In the genomic region with DNA sequence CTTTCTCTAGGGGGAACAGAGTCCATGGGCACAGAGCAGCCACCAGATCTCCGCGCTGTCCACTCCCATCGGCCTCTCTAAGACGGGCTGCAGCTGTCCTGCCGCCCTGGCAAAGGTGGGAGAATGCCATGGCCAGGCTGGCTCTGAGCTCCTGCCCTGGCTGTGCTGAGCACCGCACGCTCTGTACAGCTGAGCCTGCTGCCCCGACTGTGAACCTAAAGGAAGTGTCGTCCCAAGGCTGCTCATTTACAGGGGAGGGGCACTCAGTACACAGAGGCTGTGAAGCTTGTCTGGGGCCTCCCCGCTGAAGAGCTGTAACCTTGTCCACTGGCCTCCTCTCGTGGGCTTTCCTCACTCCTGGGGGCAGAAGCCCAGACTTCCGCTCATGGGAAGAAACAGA, we compare ENCODE assay signal across 16 mouse cellular contexts. TPM values are rescaled to one million over a fixed set of nuclear protein-coding genes. Genes with fewer than 3 reads are reported as not detected.
A peak's percentile ranks its signal among the peaks of the same experiment; 100 is the strongest.
DNase-seq lines count a peak whose midpoint lies in the region; ATAC-seq and TF ChIP-seq lines count a peak whose summit lies in the region.
"Had no signal": no experiment of that assay in that cellular context is flagged by ENCODE, and none has a peak within 500 bp of the region (broad histone marks: within the 10 kb centered on the region; RNA-seq: fewer than 3 reads in every experiment).

No protein-coding gene starts in this region.

- peak; percentile 44; the same call in 1 of the 2 replicates for ATAC-seq in hindbrain, postnatal 0 days
- no peak for ATAC-seq in hindbrain, embryonic 12.5 days (ENCODE audit: low FRiP score)
- ATAC-seq in embryonic facial prominence, embryonic 11.5 days (replicated peaks; ENCODE audit: insufficient number of reproducible peaks, low FRiP score, low TSS enrichment, low read depth), result peak; percentile 46; the same call in 1 of the 2 replicates
- ATAC-seq in limb, embryonic 12.5 days (ENCODE audit: insufficient number of reproducible peaks, insufficient read depth, low FRiP score, low TSS enrichment, low read depth), result 0 out of 2 replicates have a peak, but pooled peaks have one; percentile 5
- no peak for ATAC-seq in liver, embryonic 11.5 days (replicated peaks; ENCODE audit: low FRiP score)
- ATAC-seq: forebrain, embryonic 14.5 days; liver, postnatal 0 days; midbrain, embryonic 13.5 days had no signal

- H3K27me3 ChIP-seq in hindbrain, postnatal 0 days (ENCODE audit: insufficient read depth, low read length), result no peaks in the 10 kb centered on the region
- H3K27me3 ChIP-seq in hindbrain, embryonic 12.5 days, result no peaks in the 10 kb centered on the region
- no peaks in the 10 kb centered on the region for H3K27me3 ChIP-seq in embryonic facial prominence, embryonic 11.5 days (ENCODE audit: control insufficient read depth, insufficient read depth, low read length)
- H3K27me3 ChIP-seq in limb, embryonic 12.5 days, result no peaks in the 10 kb centered on the region; the same call in 1 of the 2 replicates
- peaks cover 18% of the 10 kb centered on the region for H3K27me3 ChIP-seq in liver, embryonic 11.5 days (replicated peaks; ENCODE audit: control insufficient read depth, insufficient read depth, low read length)
- H3K27me3 ChIP-seq: midbrain, embryonic 13.5 days had no signal

- intact Hi-C loops in gastrocnemius, postnatal 14 days (cut with DNase I; ENCODE audit: low total_unique reads), result loop anchor here (5.0 kb wide), 1 partner anchor 43 kb away; no protein-coding TSS in a partner anchor

- DNase-seq in gastrocnemius, postnatal 14 days, result peak; percentile 58
- DNase-seq in gastrocnemius, adult 18-20 months (ENCODE audit: low spot score), result no peak
- no peak for DNase-seq in hindbrain, postnatal 0 days (ENCODE audit: low spot score)
- DNase-seq in embryonic facial prominence, embryonic 11.5 days (ENCODE audit: low spot score), result no peak
- DNase-seq in liver, embryonic 11.5 days (ENCODE audit: low spot score), result no peak
- DNase-seq in cerebellum, adult 8-10 months, result no peak
- DNase-seq: cerebellum, adult 11 months; embryo, embryonic 11 days; liver, postnatal 0 days had no signal

- no peaks in the 10 kb centered on the region for H3K36me3 ChIP-seq in hindbrain, postnatal 0 days (ENCODE audit: insufficient read depth, low read length)
- H3K36me3 ChIP-seq in hindbrain, embryonic 12.5 days, result no peaks in the 10 kb centered on the region
- no peaks in the 10 kb centered on the region for H3K36me3 ChIP-seq in embryonic facial prominence, embryonic 11.5 days (replicated peaks; ENCODE audit: control insufficient read depth, insufficient read depth, low read depth, low read length)
- H3K36me3 ChIP-seq in limb, embryonic 12.5 days, result no peaks in the 10 kb centered on the region
- no peaks in the 10 kb centered on the region for H3K36me3 ChIP-seq in liver, embryonic 11.5 days (ENCODE audit: control insufficient read depth, insufficient read depth, low read length)
- H3K36me3 ChIP-seq: G1E; midbrain, embryonic 13.5 days; neural tube, embryonic 12.5 days had no signal

- H3K9ac ChIP-seq in hindbrain, postnatal 0 days (replicated peaks; ENCODE audit: low read length), result no peak overlapping the region
- no peak overlapping the region; the same call in 1 of the 2 replicates for H3K9ac ChIP-seq in hindbrain, embryonic 12.5 days
- H3K9ac ChIP-seq in embryonic facial prominence, embryonic 11.5 days (replicated peaks; ENCODE audit: low read length), result no peak overlapping the region
- no peak overlapping the region for H3K9ac ChIP-seq in limb, embryonic 12.5 days (replicated peaks)
- no peak overlapping the region for H3K9ac ChIP-seq in liver, embryonic 11.5 days (ENCODE audit: low read depth, low read length)
- H3K9ac ChIP-seq: liver, postnatal 0 days; midbrain, embryonic 13.5 days; neural tube, embryonic 12.5 days had no signal

- H3K27ac ChIP-seq in hindbrain, postnatal 0 days, result no peak overlapping the region
- H3K27ac ChIP-seq in hindbrain, embryonic 12.5 days, result no peak overlapping the region
- H3K27ac ChIP-seq in embryonic facial prominence, embryonic 11.5 days (replicated peaks; ENCODE audit: low read depth, low read length), result no peak overlapping the region
- H3K27ac ChIP-seq in limb, embryonic 12.5 days, result 0 out of 2 replicates have a peak overlapping the region, but pooled peaks have one; percentile 29
- no peak overlapping the region for H3K27ac ChIP-seq in liver, embryonic 11.5 days (ENCODE audit: low read depth, low read length)
- H3K27ac ChIP-seq: midbrain, embryonic 13.5 days; neural tube, embryonic 12.5 days had no signal

- no peak overlapping the region for H3K4me2 ChIP-seq in hindbrain, postnatal 0 days (ENCODE audit: low read depth, low read length)
- H3K4me2 ChIP-seq in hindbrain, embryonic 12.5 days (replicated peaks), result no peak overlapping the region
- H3K4me2 ChIP-seq in embryonic facial prominence, embryonic 11.5 days (ENCODE audit: low read depth, low read length), result no peak overlapping the region
- no peak overlapping the region for H3K4me2 ChIP-seq in limb, embryonic 12.5 days
- H3K4me2 ChIP-seq in liver, embryonic 11.5 days, result no peak overlapping the region
- H3K4me2 ChIP-seq: midbrain, embryonic 13.5 days; neural tube, embryonic 12.5 days had no signal

- H3K4me3 ChIP-seq in hindbrain, postnatal 0 days (ENCODE audit: low read length), result no peak overlapping the region
- H3K4me3 ChIP-seq in hindbrain, embryonic 12.5 days, result no peak overlapping the region
- H3K4me3 ChIP-seq in embryonic facial prominence, embryonic 11.5 days (ENCODE audit: low read depth, low read length), result no peak overlapping the region
- H3K4me3 ChIP-seq in limb, embryonic 12.5 days (replicated peaks), result no peak overlapping the region
- no peak overlapping the region for H3K4me3 ChIP-seq in liver, embryonic 11.5 days (ENCODE audit: low read depth, low read length)
- H3K4me3 ChIP-seq: midbrain, embryonic 13.5 days; neural tube, embryonic 12.5 days had no signal

- 65% methylated on average over 12 of the region's 12 CpGs for WGBS in hindbrain, postnatal 0 days
- 65% methylated on average over 12 of the region's 12 CpGs for WGBS in hindbrain, embryonic 12.5 days
- 58% methylated on average over 12 of the region's 12 CpGs for WGBS in embryonic facial prominence, embryonic 11.5 days
- 61% methylated on average over 12 of the region's 12 CpGs for WGBS in limb, embryonic 12.5 days
- WGBS in liver, embryonic 11.5 days, result 62% methylated on average over 12 of the region's 12 CpGs

- no peaks in the 10 kb centered on the region for H3K4me1 ChIP-seq in hindbrain, postnatal 0 days (ENCODE audit: insufficient read depth, low read length)
- H3K4me1 ChIP-seq in hindbrain, embryonic 12.5 days, result peaks cover 15% of the 10 kb centered on the region
- peaks cover 7% of the 10 kb centered on the region for H3K4me1 ChIP-seq in embryonic facial prominence, embryonic 11.5 days (ENCODE audit: control insufficient read depth, insufficient read depth, low read length)
- peaks cover 43% of the 10 kb centered on the region for H3K4me1 ChIP-seq in limb, embryonic 12.5 days (replicated peaks)
- H3K4me1 ChIP-seq in liver, embryonic 11.5 days (replicated peaks; ENCODE audit: control insufficient read depth, insufficient read depth, low read length), result peaks cover 35% of the 10 kb centered on the region
- H3K4me1 ChIP-seq: midbrain, embryonic 13.5 days had no signal

- no peak for TF ChIP-seq CTCF in hindbrain, postnatal 0 days (IDR thresholded peaks at IDR 0.05; ENCODE audit: low read depth)

- no peaks in the 10 kb centered on the region for H3K9me3 ChIP-seq in hindbrain, postnatal 0 days (ENCODE audit: low read length)
- H3K9me3 ChIP-seq in hindbrain, embryonic 12.5 days (replicated peaks), result no peaks in the 10 kb centered on the region
- H3K9me3 ChIP-seq in embryonic facial prominence, embryonic 11.5 days (replicated peaks; ENCODE audit: control insufficient read depth, low read length), result no peaks in the 10 kb centered on the region
- H3K9me3 ChIP-seq in limb, embryonic 12.5 days, result no peaks in the 10 kb centered on the region
- H3K9me3 ChIP-seq in liver, embryonic 11.5 days (ENCODE audit: control insufficient read depth, low read length), result no peaks in the 10 kb centered on the region
- H3K9me3 ChIP-seq: midbrain, embryonic 13.5 days; neural tube, embryonic 12.5 days had no signal

RNA-seq across cellular contexts. Expression of a gene that starts 29.6 kb away (rescaled TPM):
- total RNA-seq in gastrocnemius, postnatal 14 days (2021), result 1 to 10 TPM; 1.4 to 1.7 TPM
- total RNA-seq in gastrocnemius, adult 18-20 months (2021), result not detected
- 2.0 and 16.9 TPM in 2 replicates for total RNA-seq in hindbrain, postnatal 0 days (2014; rRNA removed)
- 5.8 and 7.5 TPM in 2 replicates for polyA plus RNA-seq in hindbrain, postnatal 0 days (2015; fragmentation: Nextera tagmentation; extraction: Ambion mirVana)
- polyA plus RNA-seq in hindbrain, embryonic 12.5 days (2016; fragmentation: Nextera tagmentation; extraction: Ambion mirVana), result 5.2 and 6.2 TPM in 2 replicates
- polyA plus RNA-seq in embryonic facial prominence, embryonic 11.5 days (2014; fragmentation: Nextera tagmentation; extraction: Ambion mirVana), result 0.68 and 0.94 TPM in 2 replicates
- polyA plus RNA-seq in limb, embryonic 12.5 days (2016; fragmentation: Nextera tagmentation; extraction: Ambion mirVana), result 1.4 and 1.8 TPM in 2 replicates
- polyA plus RNA-seq in liver, embryonic 11.5 days (2014; fragmentation: Nextera tagmentation; extraction: Ambion mirVana), result 0.69 and 1.8 TPM in 2 replicates
- total RNA-seq: granulocyte monocyte progenitor cell, adult 5-6 weeks had no signal
- polyA plus RNA-seq: G1E had no signal

RNA-seq across cellular contexts. Expression of a gene that starts 39.7 kb away (rescaled TPM):
- total RNA-seq in gastrocnemius, postnatal 14 days (2021), result 1 to 10 TPM; 2.5 to 2.8 TPM
- under 1 TPM; 0.48 to 0.88 TPM for total RNA-seq in gastrocnemius, adult 18-20 months (2021)
- 7.5 and 7.6 TPM in 2 replicates for total RNA-seq in hindbrain, postnatal 0 days (2014; rRNA removed)
- 7.8 and 8.6 TPM in 2 replicates for polyA plus RNA-seq in hindbrain, postnatal 0 days (2015; fragmentation: Nextera tagmentation; extraction: Ambion mirVana)
- 7.1 and 8.7 TPM in 2 replicates for polyA plus RNA-seq in hindbrain, embryonic 12.5 days (2016; fragmentation: Nextera tagmentation; extraction: Ambion mirVana)
- polyA plus RNA-seq in embryonic facial prominence, embryonic 11.5 days (2014; fragmentation: Nextera tagmentation; extraction: Ambion mirVana), result 10.1 and 12.1 TPM in 2 replicates
- polyA plus RNA-seq in limb, embryonic 12.5 days (2016; fragmentation: Nextera tagmentation; extraction: Ambion mirVana), result 16.9 and 17.1 TPM in 2 replicates
- polyA plus RNA-seq in liver, embryonic 11.5 days (2014; fragmentation: Nextera tagmentation; extraction: Ambion mirVana), result 16.7 and 17.7 TPM in 2 replicates
- polyA plus RNA-seq: G1E had no signal

Comparison
In these comparisons a context has a peak if more than half of its experiments do, and no peak if none do; other contexts are left out.
1. ATAC-seq: peak in hindbrain, postnatal 0 days (single experiment), embryonic facial prominence, embryonic 11.5 days (single experiment) and limb, embryonic 12.5 days (single experiment); none in hindbrain, embryonic 12.5 days (single experiment) and liver, embryonic 11.5 days (single experiment).